Mouse (Mus musculus): Measurements from ENCODE around the gene Irf3. TPM values are rescaled to one million over a fixed set of nuclear protein-coding genes. Genes with fewer than 3 reads are reported as not detected.

Gene Irf3
- polyA plus RNA-seq, 1 experiment = not detected

DNA sequence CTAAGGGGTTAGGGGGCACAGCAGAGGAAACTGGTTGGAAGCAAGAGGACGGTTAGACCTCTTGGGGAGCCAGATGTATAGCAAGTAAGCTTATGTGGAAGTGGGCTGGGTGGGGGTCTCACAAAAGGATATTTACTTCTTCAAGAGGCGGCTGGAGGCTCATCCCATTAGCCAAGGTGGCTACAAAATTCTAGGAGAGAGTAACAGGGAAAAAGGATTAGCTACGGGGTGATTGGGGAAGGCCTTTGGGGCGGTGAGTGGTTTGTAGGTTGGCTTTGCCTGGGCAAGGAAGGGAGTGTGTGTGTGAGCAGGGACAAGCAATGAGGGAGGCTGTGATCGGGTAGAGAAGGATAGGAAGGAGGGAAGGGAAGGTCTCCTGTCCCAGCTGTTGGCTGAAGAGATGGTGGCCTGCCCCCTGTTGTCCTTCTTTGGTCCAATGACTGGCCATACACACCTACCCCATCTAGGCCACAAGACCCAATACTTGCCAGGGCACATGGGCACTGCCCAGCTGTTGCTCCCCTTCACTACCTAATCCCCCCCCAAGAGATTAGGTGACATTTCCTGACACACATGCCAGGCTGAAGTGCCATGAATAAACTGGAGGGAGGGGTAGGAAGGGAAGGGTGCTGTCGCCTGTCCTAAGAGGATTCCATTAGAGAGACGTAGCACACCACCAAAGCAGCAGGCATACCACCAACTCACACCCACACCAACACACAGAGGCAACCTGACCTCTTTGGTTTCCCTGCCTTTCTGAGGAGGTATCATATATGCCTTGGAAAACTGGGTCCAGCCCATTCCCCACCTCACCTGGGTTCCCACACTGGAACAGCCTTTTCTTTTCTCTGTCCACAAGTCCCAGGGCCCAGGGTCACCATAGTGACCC lies 13.3 kb upstream of the Irf3 start:
- Histone ChIP-seq H3K4me1 (ENCODE audit: control insufficient read depth, insufficient read depth, low read length) (peaks cover 20% of the 10 kb centered on the region), H3K4me3 (ENCODE audit: insufficient read depth, low read depth, low read length) (no peak overlapping the region), H3K27ac (ENCODE audit: insufficient read depth, low read depth, low read length) (no peak overlapping the region)
- TF ChIP-seq POLR2A (IDR thresholded peaks at IDR 0.05; ENCODE audit: insufficient read depth, low read depth, low read length) = no peak
- TF ChIP-seq CTCF (IDR thresholded peaks at IDR 0.05; ENCODE audit: insufficient read depth, low read depth, low read length) = no peak
- 63% methylated on average over 7 of the region's 7 CpGs for WGBS

DNA sequence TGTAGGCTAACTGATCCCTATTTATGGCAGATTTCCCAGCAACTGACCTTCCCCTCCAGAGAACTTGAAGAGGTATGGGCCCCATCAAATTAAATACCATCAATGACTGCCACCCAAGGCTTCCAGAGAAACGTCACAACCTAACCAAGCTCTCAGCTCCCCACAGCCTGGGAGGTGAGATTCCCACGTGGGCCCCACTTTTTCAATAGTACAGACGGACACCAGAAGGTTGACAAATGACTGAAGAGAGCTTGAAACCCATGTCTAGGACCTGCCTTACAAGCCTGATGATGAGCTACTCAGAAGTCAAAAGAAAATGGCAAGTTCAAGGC lies 12.6 kb upstream of the Irf3 start:
- 38% methylated on average over 3 of the region's 3 CpGs for WGBS
- H3K27ac ChIP-seq (ENCODE audit: insufficient read depth, low read depth, low read length) = no peak overlapping the region
- peaks cover 20% of the 10 kb centered on the region for H3K4me1 ChIP-seq (ENCODE audit: control insufficient read depth, insufficient read depth, low read length)
- H3K4me3 ChIP-seq (ENCODE audit: insufficient read depth, low read depth, low read length) = no peak overlapping the region
- TF ChIP-seq POLR2A (IDR thresholded peaks at IDR 0.05; ENCODE audit: insufficient read depth, low read depth, low read length) (no peak), CTCF (IDR thresholded peaks at IDR 0.05; ENCODE audit: insufficient read depth, low read depth, low read length) (no peak)

DNA sequence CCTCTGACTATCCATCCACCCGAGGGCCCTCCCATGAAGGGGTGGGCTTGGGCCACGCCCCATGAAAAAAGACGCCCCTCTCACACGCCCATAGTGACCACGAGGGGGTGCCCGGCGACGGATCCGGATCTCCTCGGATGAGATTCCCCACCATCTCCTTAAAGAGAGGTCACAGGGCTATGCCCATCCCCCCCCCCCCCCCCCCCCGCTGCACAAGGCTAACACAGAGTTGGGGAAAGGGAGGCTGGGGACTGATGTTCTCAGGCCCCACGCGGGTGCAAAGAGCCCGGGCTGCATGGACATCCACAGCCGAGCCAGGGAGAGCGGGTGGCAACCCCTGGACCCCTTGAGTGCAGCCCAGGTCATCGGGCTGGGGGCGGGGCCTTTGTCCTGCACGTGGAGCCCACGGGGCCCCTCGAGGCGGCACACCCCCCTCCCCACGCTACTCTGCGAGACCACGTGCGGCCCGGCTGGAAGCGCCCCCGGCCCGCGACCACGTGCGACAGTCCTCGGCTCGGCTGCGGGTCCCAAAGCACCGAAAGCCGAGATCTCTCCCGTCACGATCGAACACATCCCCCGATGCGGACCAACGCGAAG lies 11.8 kb upstream of the Irf3 start:
- H3K27ac ChIP-seq (ENCODE audit: insufficient read depth, low read depth, low read length) = peak overlapping the region; percentile 61
- under 1% methylated on average over 45 of the region's 45 CpGs for WGBS
- no peak for TF ChIP-seq POLR2A (IDR thresholded peaks at IDR 0.05; ENCODE audit: insufficient read depth, low read depth, low read length)
- no peak for TF ChIP-seq CTCF (IDR thresholded peaks at IDR 0.05; ENCODE audit: insufficient read depth, low read depth, low read length)
- H3K4me1 ChIP-seq (ENCODE audit: control insufficient read depth, insufficient read depth, low read length) = peaks cover 20% of the 10 kb centered on the region
- peak overlapping the region; percentile 70 for H3K4me3 ChIP-seq (ENCODE audit: insufficient read depth, low read depth, low read length)

DNA sequence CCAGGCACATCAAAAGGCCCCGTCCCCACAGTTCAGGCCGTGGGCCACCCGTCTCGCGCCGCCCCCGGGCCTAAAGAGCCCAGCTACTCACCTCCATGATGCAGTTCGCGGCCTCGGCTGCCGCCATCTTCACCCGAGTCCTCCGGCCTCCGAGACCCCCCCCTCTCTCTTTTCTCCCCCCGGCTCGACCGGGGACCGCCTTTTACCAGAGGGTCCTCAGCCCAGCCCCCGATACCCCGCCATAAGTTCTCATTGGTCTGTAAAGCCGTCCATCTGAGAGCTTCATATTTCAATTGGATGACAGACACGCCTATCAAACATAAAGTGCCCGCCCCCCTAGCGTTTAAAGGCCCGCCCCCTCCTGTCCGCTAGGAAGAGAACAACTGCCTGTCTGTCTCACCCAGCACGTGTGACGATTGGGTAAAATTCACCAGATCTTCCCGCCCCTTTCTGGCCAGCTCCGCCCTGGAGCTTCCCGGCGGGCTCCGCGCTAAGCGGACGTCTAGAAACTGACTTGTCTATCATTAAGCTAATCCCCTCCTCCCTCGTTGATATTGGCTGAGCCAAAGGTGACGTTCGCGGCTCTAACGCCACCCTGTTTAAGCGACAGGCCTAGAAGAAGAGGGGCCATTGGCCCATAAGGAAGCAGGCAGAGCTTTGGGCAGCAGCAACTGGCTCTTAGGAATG lies 11.1 kb upstream of the Irf3 start, which contains the start of gene Prmt1:
Prmt1 (minus strand) TSS at position 377 of the 687 bp plus-strand sequence.
- WGBS = under 1% methylated on average over 42 of the region's 42 CpGs

DNA sequence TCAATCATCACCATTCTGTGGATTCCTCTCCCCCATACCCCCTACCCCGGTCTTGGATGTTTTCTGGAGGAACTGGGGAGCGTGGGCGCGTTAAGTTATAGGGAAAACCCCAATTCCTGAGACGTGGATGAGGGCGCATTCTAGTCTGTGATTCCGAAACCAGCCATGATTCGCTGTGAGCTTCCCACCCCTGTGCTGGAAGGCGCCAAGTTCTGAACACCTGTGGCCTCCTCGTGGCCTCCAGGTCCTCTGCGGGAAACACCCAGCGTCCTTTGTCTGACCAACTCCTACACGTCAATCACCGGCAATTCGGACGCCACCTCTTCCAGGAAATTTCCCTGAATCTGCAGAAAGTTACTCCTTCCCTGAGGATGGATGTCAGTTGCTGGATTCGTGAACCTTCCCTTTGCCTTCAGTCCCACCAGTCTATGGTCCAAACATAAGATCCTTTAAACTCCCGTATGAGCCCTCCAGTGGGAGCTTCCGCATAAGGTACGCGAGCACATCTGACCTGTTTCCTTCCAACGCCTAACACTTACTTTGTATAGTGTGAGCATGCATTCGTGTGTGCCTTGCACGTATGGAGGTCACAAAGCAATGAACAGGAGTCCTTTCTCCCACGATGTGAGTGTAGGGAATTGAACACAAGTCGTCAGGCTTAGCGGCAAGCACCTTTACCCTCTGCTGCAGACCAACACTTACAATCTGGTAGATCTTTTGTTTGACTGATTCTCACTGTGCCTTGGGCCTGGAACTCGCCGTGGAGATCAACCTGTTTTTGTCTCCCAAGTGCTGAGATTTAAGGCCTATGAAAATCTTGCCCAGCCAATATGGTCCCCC lies 10.3 kb upstream of the Irf3 start:
- peaks cover 20% of the 10 kb centered on the region for H3K4me1 ChIP-seq (ENCODE audit: control insufficient read depth, insufficient read depth, low read length)
- WGBS = under 1% methylated on average over 29 of the region's 29 CpGs
- TF ChIP-seq POLR2A (IDR thresholded peaks at IDR 0.05; ENCODE audit: insufficient read depth, low read depth, low read length) (no peak), CTCF (IDR thresholded peaks at IDR 0.05; ENCODE audit: insufficient read depth, low read depth, low read length) (no peak)

More for the DNA sequence above, 11.1 kb upstream of the Irf3 start, which contains the start of gene Prmt1:
- peak within 1 kb of the TSS; percentile 86 for H3K27ac ChIP-seq (ENCODE audit: insufficient read depth, low read depth, low read length)
- no peak for TF ChIP-seq CTCF (IDR thresholded peaks at IDR 0.05; ENCODE audit: insufficient read depth, low read depth, low read length)
- TF ChIP-seq POLR2A (IDR thresholded peaks at IDR 0.05; ENCODE audit: insufficient read depth, low read depth, low read length) = peak; percentile 61
- H3K4me1 ChIP-seq (ENCODE audit: control insufficient read depth, insufficient read depth, low read length) = peaks cover 20% of the 10 kb centered on the region
- H3K4me3 ChIP-seq (ENCODE audit: insufficient read depth, low read depth, low read length) = peak within 1 kb of the TSS; percentile 70

DNA sequence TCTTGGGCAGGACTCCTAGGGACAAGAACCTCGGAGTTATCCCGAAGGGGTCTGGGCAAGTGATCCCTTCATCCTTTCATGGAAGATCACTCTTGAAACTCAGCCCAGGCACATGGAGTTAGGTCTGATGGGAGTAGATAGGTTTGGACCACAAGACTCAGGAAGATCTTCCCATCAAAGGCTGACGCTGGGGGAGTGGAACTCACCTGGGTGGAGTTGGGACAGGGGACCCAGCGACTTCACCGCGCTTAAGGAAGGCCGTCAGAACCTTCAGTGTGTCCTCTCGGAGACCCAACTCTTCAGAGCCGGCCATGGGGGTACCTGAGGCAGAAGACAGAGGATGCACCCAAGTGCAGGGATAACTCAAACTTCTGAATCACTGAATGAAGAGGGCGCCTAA lies 776 bp upstream of the Irf3 start:
- H3K27ac ChIP-seq (ENCODE audit: insufficient read depth, low read depth, low read length) = no peak overlapping the region
- peaks cover 18% of the 10 kb centered on the region for H3K4me1 ChIP-seq (ENCODE audit: control insufficient read depth, insufficient read depth, low read length)
- peak overlapping the region; percentile 51; the same call in 1 of the 2 replicates for H3K4me3 ChIP-seq (ENCODE audit: insufficient read depth, low read depth, low read length)
- WGBS = 9% methylated on average over 10 of the region's 10 CpGs
- TF ChIP-seq POLR2A (IDR thresholded peaks at IDR 0.05; ENCODE audit: insufficient read depth, low read depth, low read length) (no peak), CTCF (IDR thresholded peaks at IDR 0.05; ENCODE audit: insufficient read depth, low read depth, low read length) (no peak)

More for the DNA sequence above, 10.3 kb upstream of the Irf3 start:
- Histone ChIP-seq H3K4me3 (ENCODE audit: insufficient read depth, low read depth, low read length) (peak overlapping the region; percentile 65), H3K27ac (ENCODE audit: insufficient read depth, low read depth, low read length) (peak overlapping the region; percentile 86)

DNA sequence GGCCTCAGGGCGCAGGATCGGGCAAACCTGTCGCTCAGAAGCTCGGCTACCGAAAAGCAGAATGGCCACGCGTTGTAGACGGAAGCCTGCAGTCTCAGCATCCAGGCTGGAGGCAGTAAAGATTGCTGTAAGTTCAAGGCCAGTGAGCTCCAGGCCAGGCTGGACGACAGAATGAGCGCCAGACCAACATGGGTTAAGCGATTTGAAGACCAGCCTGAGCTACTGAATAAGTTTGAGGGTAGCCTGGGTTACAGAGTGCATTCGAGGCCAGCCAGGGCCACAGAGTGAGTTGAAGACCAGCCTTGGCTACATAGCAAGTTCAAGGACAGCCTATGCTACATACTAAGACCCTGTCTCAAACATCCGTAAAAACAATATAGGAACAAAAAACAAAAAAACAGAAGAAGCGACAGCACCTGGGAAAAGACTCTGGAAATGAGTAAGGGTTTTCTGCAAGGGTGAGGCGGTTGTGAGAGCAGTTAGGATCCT lies 536 bp downstream of the Irf3 start:
- Histone ChIP-seq H3K27ac (ENCODE audit: insufficient read depth, low read depth, low read length) (peak overlapping the region; percentile 5; the same call in 1 of the 2 replicates), H3K4me1 (ENCODE audit: control insufficient read depth, insufficient read depth, low read length) (peaks cover 23% of the 10 kb centered on the region), H3K4me3 (ENCODE audit: insufficient read depth, low read depth, low read length) (peak overlapping the region; percentile 51)
- 1% methylated on average over 15 of the region's 15 CpGs for WGBS
- TF ChIP-seq CTCF (IDR thresholded peaks at IDR 0.05; ENCODE audit: insufficient read depth, low read depth, low read length) = no peak
- TF ChIP-seq POLR2A (IDR thresholded peaks at IDR 0.05; ENCODE audit: insufficient read depth, low read depth, low read length) = 0 out of 2 replicates have a peak, but pooled peaks have one; percentile 6

DNA sequence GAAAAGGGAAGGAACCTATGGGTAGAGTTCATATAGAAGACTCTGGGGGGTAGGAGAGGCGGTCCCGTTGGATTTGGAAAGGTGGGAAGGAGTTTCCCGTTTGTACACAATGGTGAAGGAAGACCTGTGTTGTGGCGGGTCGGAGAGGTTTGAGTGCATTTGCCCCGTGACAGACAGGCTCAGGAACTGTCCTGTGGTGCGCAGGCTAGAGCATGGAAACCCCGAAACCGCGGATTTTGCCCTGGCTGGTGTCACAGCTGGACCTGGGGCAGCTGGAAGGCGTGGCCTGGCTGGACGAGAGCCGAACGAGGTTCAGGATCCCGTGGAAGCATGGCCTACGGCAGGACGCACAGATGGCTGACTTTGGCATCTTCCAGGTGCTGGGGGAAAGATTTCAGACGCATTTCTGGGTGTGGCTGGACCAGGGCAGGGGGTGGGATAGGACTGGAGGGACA lies 1.1 kb downstream of the Irf3 start, which contains the start of gene Bcl2l12:
Bcl2l12 (minus strand) TSS at position 212 of the 455 bp plus-strand sequence.
- H3K4me3 ChIP-seq (ENCODE audit: insufficient read depth, low read depth, low read length) = peak within 1 kb of the TSS; percentile 51
- peak within 1 kb of the TSS; percentile 5; the same call in 1 of the 2 replicates for H3K27ac ChIP-seq (ENCODE audit: insufficient read depth, low read depth, low read length)
- TF ChIP-seq CTCF (IDR thresholded peaks at IDR 0.05; ENCODE audit: insufficient read depth, low read depth, low read length) = no peak
- no peak for TF ChIP-seq POLR2A (IDR thresholded peaks at IDR 0.05; ENCODE audit: insufficient read depth, low read depth, low read length)
- 3% methylated on average over 18 of the region's 18 CpGs for WGBS
- peaks cover 23% of the 10 kb centered on the region for H3K4me1 ChIP-seq (ENCODE audit: control insufficient read depth, insufficient read depth, low read length)

Data from olfactory bulb, adult 2 months (tissue).